Mouse (Mus musculus) embryonic facial prominence, embryonic 14.5 days (tissue): ENCODE data around the gene Psmc1. TPM values are rescaled to one million over a fixed set of nuclear protein-coding genes. Genes with fewer than 3 reads are reported as not detected.

ENCODE experiments used
- polyA plus RNA-seq: library from polyadenylated mRNA; unstranded; fragments of >200 nt; fragmentation: Nextera tagmentation; extraction: Ambion mirVana; gene quantifications from 2 replicates; pipeline ENCODE4 v1.2.1, GENCODE M21; 2014

Gene Psmc1
- polyA plus RNA-seq, 1 experiment from 2014 or later = 241 TPM

Other genes with a start within 250 kb of the Psmc1 start
- gene Efcab11, start 225.7 kb upstream of the Psmc1 start, polyA plus RNA-seq = 10.5 and 12.3 TPM in 2 replicates
- 46.5 and 52.9 TPM in 2 replicates for gene Tdp1, start 225.6 kb upstream of the Psmc1 start, polyA plus RNA-seq
- gene Kcnk13, start 145.7 kb upstream of the Psmc1 start, polyA plus RNA-seq = 3.4 and 4.6 TPM in 2 replicates
- 10.6 and 11.4 TPM in 2 replicates for gene Nrde2, start 49.5 kb downstream of the Psmc1 start, polyA plus RNA-seq
- 1,378 and 1,440 TPM in 2 replicates for gene Calm1, start 89.3 kb downstream of the Psmc1 start, polyA plus RNA-seq